Mouse (Mus musculus) C2C12 (cell line): ENCODE measurements around the gene Esrra. TPM values are rescaled to one million over a fixed set of nuclear protein-coding genes. Genes with fewer than 3 reads are reported as not detected.

ENCODE experiments used
- H3K27me3 ChIP-seq: one replicate; pipeline ENCODE4 v1.6.1; 2011; ENCODE audit not compliant: control insufficient read depth, insufficient read depth, insufficient read length
- H3K36me3 ChIP-seq: one replicate; pipeline ENCODE4 v1.6.1; 2011; ENCODE audit not compliant: control insufficient read depth, insufficient read depth
- H3K4me3 ChIP-seq: one replicate; pipeline ENCODE4 v1.5.1; 2011; ENCODE audit warnings: mild to moderate bottlenecking, control low read depth; ENCODE audit not compliant: poor library complexity, insufficient read depth, severe bottlenecking
- H3K79me2 ChIP-seq: one replicate; pipeline ENCODE4 v1.6.1; 2011; ENCODE audit not compliant: control insufficient read depth, insufficient read depth
- H3K79me3 ChIP-seq: one replicate; pipeline ENCODE4 v1.6.1; 2011; ENCODE audit warnings: low read depth, control low read depth
- H3ac ChIP-seq: one replicate; pipeline ENCODE3; 2011; ENCODE audit warnings: low read depth; ENCODE audit not compliant: control insufficient read depth, insufficient read length
- CEBPB ChIP-seq: IDR thresholded peaks from one replicate; pipeline ENCODE4 v1.6.1; 2011; ENCODE audit warnings: low read depth, mild to moderate bottlenecking, control low read depth, moderate library complexity
- CTCF ChIP-seq: IDR thresholded peaks from one replicate; pipeline ENCODE4 v1.5.1; 2011; ENCODE audit not compliant: control insufficient read depth, insufficient read depth, insufficient read length
- FOSL1 ChIP-seq: IDR thresholded peaks from one replicate; pipeline ENCODE4 v1.8.0; 2011; ENCODE audit warnings: mild to moderate bottlenecking, low read length; ENCODE audit not compliant: poor library complexity, insufficient read depth, severe bottlenecking
- MAX ChIP-seq: IDR thresholded peaks from one replicate; pipeline ENCODE4 v1.6.1; 2011; ENCODE audit warnings: mild to moderate bottlenecking, control low read depth
- MYOD1 ChIP-seq: IDR thresholded peaks from one replicate; pipeline ENCODE4 v1.6.1; 2011; ENCODE audit warnings: low read depth; ENCODE audit not compliant: control insufficient read depth, insufficient read length
- MYOG ChIP-seq: IDR thresholded peaks from one replicate; pipeline ENCODE4 v1.6.1; 2011; ENCODE audit not compliant: control insufficient read depth, insufficient read length; ENCODE audit errors: extremely low read depth
- USF1 ChIP-seq: IDR thresholded peaks from one replicate; pipeline ENCODE4 v1.6.1; 2011; ENCODE audit warnings: low read depth, mild to moderate bottlenecking, control low read depth, moderate library complexity
- polyA plus RNA-seq: library from polyadenylated mRNA; unstranded; fragments of >200 nt; fragmentation: generic; extraction: Trizol; gene quantifications from one replicate; pipeline ENCODE4 v1.2.1, GENCODE M21; 2012; ENCODE audit warnings: missing spikeins

The Esrra gene
- polyA plus RNA-seq, 1 experiment = 43.2 TPM

GRCm38 (mm10) chr19:6907811-6908540 is 13.6 kb downstream of the Esrra start:
- peaks cover 48% of the 10 kb centered on the region for H3K79me2 ChIP-seq
- TF ChIP-seq CTCF (no peak), MYOG (no peak), CEBPB (no peak), MAX (no peak), FOSL1 (no peak), USF1 (no peak), MYOD1 (no peak)
- peaks cover 23% of the 10 kb centered on the region for H3K79me3 ChIP-seq
- peak overlapping the region; percentile 76 for H3K4me3 ChIP-seq
- H3K36me3 ChIP-seq = peaks cover 32% of the 10 kb centered on the region
- H3ac ChIP-seq = no peak overlapping the region
- H3K27me3 ChIP-seq = no peaks in the 10 kb centered on the region

GRCm38 (mm10) chr19:6907094-6907493 is 14.5 kb downstream of the Esrra start:
- H3K4me3 ChIP-seq = no peak overlapping the region
- no peaks in the 10 kb centered on the region for H3K27me3 ChIP-seq
- H3K36me3 ChIP-seq = peaks cover 24% of the 10 kb centered on the region

GRCm38 (mm10) chr19:6906199-6906598 is 15.4 kb downstream of the Esrra start:
- Histone ChIP-seq H3ac (no peak overlapping the region), H3K27me3 (no peaks in the 10 kb centered on the region), H3K4me3 (no peak overlapping the region), H3K79me2 (peaks cover 36% of the 10 kb centered on the region), H3K36me3 (peaks cover 15% of the 10 kb centered on the region), H3K79me3 (peaks cover 21% of the 10 kb centered on the region)
- no peak for TF ChIP-seq CEBPB
- TF ChIP-seq CTCF = no peak

More at GRCm38 (mm10) chr19:6907094-6907493, 14.5 kb downstream of the Esrra start:
- H3K79me3 ChIP-seq = peaks cover 23% of the 10 kb centered on the region
- peaks cover 45% of the 10 kb centered on the region for H3K79me2 ChIP-seq
- TF ChIP-seq MYOD1 (no peak), FOSL1 (no peak), CTCF (no peak), CEBPB (no peak), MAX (no peak), MYOG (no peak), USF1 (no peak)
- H3ac ChIP-seq = no peak overlapping the region

GRCm38 (mm10) chr19:6905498-6906159 is 16.0 kb downstream of the Esrra start:
- H3K79me2 ChIP-seq = peaks cover 30% of the 10 kb centered on the region
- TF ChIP-seq MYOG (no peak), MAX (no peak), MYOD1 (no peak), CTCF (no peak), CEBPB (no peak), USF1 (no peak), FOSL1 (no peak)
- no peak overlapping the region for H3ac ChIP-seq
- H3K27me3 ChIP-seq = no peaks in the 10 kb centered on the region
- H3K79me3 ChIP-seq = peaks cover 19% of the 10 kb centered on the region
- H3K36me3 ChIP-seq = peaks cover 14% of the 10 kb centered on the region
- H3K4me3 ChIP-seq = no peak overlapping the region

GRCm38 (mm10) chr19:6904846-6905245 is 16.8 kb downstream of the Esrra start:
- H3K36me3 ChIP-seq = peaks cover 14% of the 10 kb centered on the region
- peaks cover 19% of the 10 kb centered on the region for H3K79me3 ChIP-seq
- no peak overlapping the region for H3ac ChIP-seq
- no peak for TF ChIP-seq MYOD1
- H3K79me2 ChIP-seq = peaks cover 26% of the 10 kb centered on the region
- H3K4me3 ChIP-seq = no peak overlapping the region
- no peaks in the 10 kb centered on the region for H3K27me3 ChIP-seq

GRCm38 (mm10) chr19:6903031-6903430 is 18.6 kb downstream of the Esrra start:
- TF ChIP-seq MYOD1 = no peak
- no peak for TF ChIP-seq MAX
- no peak for TF ChIP-seq CEBPB
- TF ChIP-seq CTCF = no peak
- no peak for TF ChIP-seq MYOG
- TF ChIP-seq FOSL1 = no peak
- no peak for TF ChIP-seq USF1
- Histone ChIP-seq H3K79me2 (peaks cover 12% of the 10 kb centered on the region), H3K4me3 (no peak overlapping the region), H3K36me3 (peaks cover 14% of the 10 kb centered on the region), H3K79me3 (peaks cover 10% of the 10 kb centered on the region), H3ac (no peak overlapping the region), H3K27me3 (no peaks in the 10 kb centered on the region)
